Comparison of ENCODE assay signal across 17 mouse cellular contexts in the genomic region with DNA sequence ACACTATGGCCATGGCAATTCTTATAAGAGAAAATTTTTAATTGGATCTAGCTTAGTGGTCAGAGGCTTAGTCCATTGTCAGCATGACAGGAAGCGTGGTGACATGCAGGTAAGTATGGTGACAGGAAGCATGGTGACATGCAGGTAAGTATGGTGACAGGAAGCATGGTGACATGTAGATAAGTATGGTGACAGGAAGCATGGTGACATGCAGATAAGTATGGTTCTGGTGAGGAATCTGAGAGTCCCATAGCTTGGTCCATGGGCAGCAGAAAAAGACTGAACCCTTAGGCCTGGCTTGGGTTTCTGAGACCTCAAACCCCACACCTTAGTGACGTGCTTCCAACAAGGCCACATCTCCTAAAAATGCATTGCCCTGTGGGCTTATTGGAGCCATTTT.
"Had no signal": no experiment of that assay in that cellular context is flagged by ENCODE, and none has a peak within 500 bp of the region (broad histone marks: within the 10 kb centered on the region; RNA-seq: fewer than 3 reads in every experiment).

No protein-coding gene starts in this region.

- H3K9me3 ChIP-seq: neural tube, embryonic 12.5 days; neural tube, embryonic 13.5 days; neural tube, embryonic 15.5 days; stomach, embryonic 15.5 days had no signal

- H3K4me1 ChIP-seq: neural tube, embryonic 12.5 days; neural tube, embryonic 15.5 days; stomach, embryonic 15.5 days had no signal

- H3K27me3 ChIP-seq: neural tube, embryonic 12.5 days; neural tube, embryonic 13.5 days; neural tube, embryonic 15.5 days; stomach, embryonic 15.5 days had no signal

- H3K4me3 ChIP-seq: neural tube, embryonic 12.5 days; neural tube, embryonic 13.5 days; neural tube, embryonic 15.5 days; stomach, embryonic 15.5 days had no signal

- H3K27ac ChIP-seq: neural tube, embryonic 12.5 days; neural tube, embryonic 13.5 days; neural tube, embryonic 15.5 days; stomach, embryonic 15.5 days; stomach, postnatal 0 days had no signal

- DNase-seq: retina, postnatal 1 day; right cerebral cortex, adult 18-20 months; right cerebral cortex, postnatal 14 days; right cerebral cortex, postnatal 25 days; right cerebral cortex, postnatal 4 days; spleen, adult 18-20 months; thymus, adult 18-20 months; thymus, adult 2 months; thymus, postnatal 14 days; thymus, postnatal 25 days; thymus, postnatal 36 days; thymus, postnatal 4 days had no signal

- H3K36me3 ChIP-seq: neural tube, embryonic 12.5 days; neural tube, embryonic 13.5 days; neural tube, embryonic 15.5 days; stomach, embryonic 15.5 days had no signal
